Mouse (Mus musculus): ENCODE results near the gene Polr2b. TPM values are rescaled to one million over a fixed set of nuclear protein-coding genes. Genes with fewer than 3 reads are reported as not detected.

Gene Polr2b
- polyA plus RNA-seq, 1 experiment from 2014 or later: 111 TPM

DNA sequence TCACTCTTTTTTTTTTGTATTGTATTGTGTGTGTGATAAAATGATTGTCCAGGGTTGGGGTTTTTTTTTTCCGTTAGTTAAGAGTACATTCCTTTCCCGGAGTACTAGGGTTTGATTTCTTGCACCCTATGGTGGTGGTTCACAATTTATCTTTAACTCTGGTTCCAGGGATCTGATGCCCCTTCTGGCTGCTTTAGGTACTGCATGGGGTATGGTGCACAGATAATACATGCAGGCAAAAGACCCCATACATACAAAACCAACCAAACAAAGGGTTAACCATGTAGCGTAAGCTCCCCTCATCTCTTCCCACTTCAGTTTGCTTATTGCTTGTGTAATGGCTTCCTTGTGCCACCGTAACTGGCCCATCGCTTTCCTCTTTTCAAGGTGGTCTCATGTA lies 34.0 kb upstream of the Polr2b start:
- Histone ChIP-seq H3K4me1 (no peaks in the 10 kb centered on the region), H3K27me3 (ENCODE audit: poor library complexity, severe bottlenecking) (no peaks in the 10 kb centered on the region), H3K36me3 (replicated peaks) (peaks cover 100% of the 10 kb centered on the region), H3K9me3 (no peaks in the 10 kb centered on the region), H3K4me3 (no peak overlapping the region), H3K27ac (no peak overlapping the region)
- DNase-seq (ENCODE audit: extremely low spot score, low spot score): peak; percentile 42
- 91% methylated on average over 5 of the region's 5 CpGs for WGBS

DNA sequence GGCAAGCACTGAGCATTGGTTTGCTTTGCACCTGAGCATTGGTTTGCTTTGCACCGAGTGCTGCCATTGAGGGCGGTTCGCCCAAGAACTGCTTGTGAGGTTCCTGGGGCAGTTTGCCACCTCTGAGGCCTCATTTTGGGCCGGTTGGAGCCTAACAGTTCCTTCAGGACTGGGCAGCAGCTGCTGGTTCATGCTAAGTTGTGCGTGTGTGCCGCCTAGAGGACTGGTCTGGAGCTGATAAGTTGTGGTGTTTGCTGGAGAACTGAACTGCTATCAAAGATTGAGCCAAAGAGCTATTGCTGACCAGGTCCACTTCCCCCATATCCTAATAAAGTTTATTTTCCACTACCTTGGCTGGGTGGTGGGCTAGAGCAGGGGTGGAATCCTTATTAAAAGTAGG lies 32.7 kb upstream of the Polr2b start:
- Histone ChIP-seq H3K9me3 (no peaks in the 10 kb centered on the region), H3K4me3 (no peak overlapping the region), H3K27me3 (ENCODE audit: poor library complexity, severe bottlenecking) (no peaks in the 10 kb centered on the region), H3K27ac (no peak overlapping the region), H3K4me1 (no peaks in the 10 kb centered on the region), H3K36me3 (replicated peaks) (peaks cover 100% of the 10 kb centered on the region)
- no peak for DNase-seq (ENCODE audit: extremely low spot score, low spot score)
- 95% methylated on average over 6 of the region's 6 CpGs for WGBS

DNA sequence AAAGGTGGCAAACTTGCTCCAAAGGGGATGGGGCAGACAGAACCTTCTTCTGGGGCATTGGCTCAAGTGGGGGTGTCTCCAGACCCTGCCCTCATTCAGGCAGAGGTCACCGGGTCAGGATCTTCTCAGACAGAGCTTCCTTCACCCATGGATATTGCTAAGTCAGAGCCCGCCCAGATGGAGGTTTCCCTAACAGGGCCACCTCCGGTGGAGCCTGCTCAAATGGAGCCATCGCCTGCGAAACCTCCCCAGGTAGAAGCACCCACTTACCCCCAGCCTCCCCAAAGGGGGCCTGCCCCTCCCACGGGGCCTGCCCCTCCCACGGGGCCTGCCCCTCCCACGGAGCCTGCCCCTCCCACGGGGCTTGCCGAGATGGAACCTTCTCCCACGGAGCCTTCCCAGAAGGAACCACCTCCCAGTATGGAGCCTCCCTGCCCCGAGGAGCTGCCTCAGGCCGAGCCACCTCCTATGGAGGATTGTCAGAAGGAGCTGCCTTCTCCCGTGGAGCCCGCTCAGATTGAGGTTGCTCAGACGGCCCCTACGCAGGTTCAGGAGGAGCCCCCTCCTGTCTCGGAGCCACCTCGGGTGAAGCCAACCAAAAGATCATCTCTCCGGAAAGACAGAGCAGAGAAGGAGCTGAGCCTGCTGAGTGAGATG lies 28.3 kb upstream of the Polr2b start:
- H3K36me3 ChIP-seq (replicated peaks): peaks cover 98% of the 10 kb centered on the region

DNA sequence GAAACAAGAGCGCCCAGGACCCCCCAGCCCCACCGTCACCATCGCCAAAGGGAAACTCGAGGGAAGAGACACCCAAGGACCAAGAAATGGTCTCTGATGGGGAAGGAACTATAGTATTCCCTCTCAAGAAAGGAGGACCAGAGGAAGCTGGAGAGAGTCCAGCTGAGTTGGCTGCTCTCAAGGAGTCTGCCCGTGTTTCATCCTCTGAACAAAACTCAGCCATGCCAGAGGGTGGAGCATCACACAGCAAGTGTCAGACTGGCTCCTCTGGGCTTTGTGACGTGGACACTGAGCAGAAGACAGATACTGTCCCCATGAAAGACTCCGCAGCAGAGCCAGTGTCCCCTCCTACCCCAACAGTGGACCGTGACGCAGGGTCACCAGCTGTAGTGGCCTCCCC lies 27.7 kb upstream of the Polr2b start:
- H3K9me3 ChIP-seq: no peaks in the 10 kb centered on the region
- no peak for DNase-seq (ENCODE audit: extremely low spot score, low spot score)
- no peaks in the 10 kb centered on the region for H3K4me1 ChIP-seq
- WGBS: 90% methylated on average over 9 of the region's 9 CpGs
- no peaks in the 10 kb centered on the region for H3K27me3 ChIP-seq (ENCODE audit: poor library complexity, severe bottlenecking)
- no peak overlapping the region for H3K4me3 ChIP-seq
- H3K27ac ChIP-seq: no peak overlapping the region
- H3K36me3 ChIP-seq (replicated peaks): peaks cover 98% of the 10 kb centered on the region

More for the DNA sequence above, 28.3 kb upstream of the Polr2b start:
- H3K27me3 ChIP-seq (ENCODE audit: poor library complexity, severe bottlenecking): no peaks in the 10 kb centered on the region
- WGBS: 90% methylated on average over 20 of the region's 20 CpGs
- H3K27ac ChIP-seq: no peak overlapping the region
- H3K4me1 ChIP-seq: no peaks in the 10 kb centered on the region
- no peaks in the 10 kb centered on the region for H3K9me3 ChIP-seq
- no peak overlapping the region for H3K4me3 ChIP-seq
- no peak for DNase-seq (ENCODE audit: extremely low spot score, low spot score)

DNA sequence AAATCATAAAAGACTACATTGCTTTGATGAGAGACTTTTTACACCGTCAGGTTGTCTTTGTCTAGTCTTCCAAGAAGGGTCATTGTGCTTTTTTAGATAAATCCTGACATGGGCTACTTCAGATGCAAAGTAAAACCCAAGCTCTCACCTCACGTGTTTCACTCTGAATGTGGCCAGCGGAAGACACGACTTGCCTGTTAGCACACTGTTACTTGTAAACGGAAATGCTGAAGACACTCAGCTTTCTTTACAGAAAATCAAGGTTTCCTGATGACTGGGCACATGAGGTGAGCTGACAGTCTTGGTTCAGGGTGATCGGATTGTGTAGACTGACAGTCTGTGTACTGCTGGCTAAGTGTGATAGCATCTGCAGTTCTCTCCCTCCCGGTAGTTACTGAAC lies 24.3 kb upstream of the Polr2b start:
- H3K4me3 ChIP-seq: no peak overlapping the region
- DNase-seq (ENCODE audit: extremely low spot score, low spot score): no peak
- no peaks in the 10 kb centered on the region for H3K27me3 ChIP-seq (ENCODE audit: poor library complexity, severe bottlenecking)
- no peaks in the 10 kb centered on the region for H3K4me1 ChIP-seq
- 91% methylated on average over 7 of the region's 7 CpGs for WGBS
- H3K27ac ChIP-seq: no peak overlapping the region
- peaks cover 98% of the 10 kb centered on the region for H3K36me3 ChIP-seq (replicated peaks)
- no peaks in the 10 kb centered on the region for H3K9me3 ChIP-seq

DNA sequence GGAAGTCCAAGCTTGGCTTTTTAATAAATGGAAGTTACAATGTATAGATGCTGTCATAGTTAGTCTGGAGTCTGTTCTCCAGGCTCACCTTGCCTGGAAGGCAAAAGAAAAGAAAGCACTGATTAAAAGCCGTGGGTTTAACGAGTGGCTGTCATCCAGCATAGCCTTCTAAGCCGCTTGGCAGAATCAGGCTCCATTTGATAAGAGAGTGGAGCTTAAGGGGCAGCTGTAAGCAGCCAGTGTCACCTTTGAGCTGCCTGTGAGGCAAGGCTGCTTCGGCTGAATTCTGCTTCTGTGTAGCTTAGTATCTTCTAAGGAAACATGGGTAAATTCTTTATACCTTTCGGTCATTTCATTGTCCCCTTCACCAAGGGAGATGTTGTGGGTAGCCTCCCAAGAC lies 23.0 kb upstream of the Polr2b start:
- Histone ChIP-seq H3K4me3 (no peak overlapping the region), H3K9me3 (no peaks in the 10 kb centered on the region), H3K27me3 (ENCODE audit: poor library complexity, severe bottlenecking) (no peaks in the 10 kb centered on the region), H3K4me1 (no peaks in the 10 kb centered on the region), H3K27ac (no peak overlapping the region), H3K36me3 (replicated peaks) (peaks cover 97% of the 10 kb centered on the region)
- 82% methylated on average over 5 of the region's 5 CpGs for WGBS
- DNase-seq (ENCODE audit: extremely low spot score, low spot score): no peak

DNA sequence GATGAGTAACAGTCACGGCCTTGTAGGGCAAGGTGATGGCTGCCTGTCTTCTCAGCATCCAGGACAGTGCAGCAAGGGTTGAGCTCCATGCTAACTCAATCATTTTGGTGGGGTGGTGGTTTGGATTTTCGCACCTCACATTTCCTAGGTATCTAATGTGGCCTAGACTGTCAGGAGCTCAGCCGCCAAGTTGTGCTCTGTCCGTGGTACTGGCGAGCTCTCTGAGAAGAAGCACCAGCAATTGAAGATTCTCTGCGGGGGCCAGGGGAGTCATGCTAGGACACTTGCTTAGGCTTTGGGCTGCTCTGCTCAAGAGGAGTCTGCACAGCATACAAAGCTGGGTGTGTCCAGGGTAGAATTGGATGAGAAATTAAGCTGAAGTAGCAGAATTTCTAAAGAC lies 22.0 kb upstream of the Polr2b start:
- Histone ChIP-seq H3K27me3 (ENCODE audit: poor library complexity, severe bottlenecking) (no peaks in the 10 kb centered on the region), H3K4me1 (no peaks in the 10 kb centered on the region), H3K9me3 (no peaks in the 10 kb centered on the region), H3K27ac (no peak overlapping the region), H3K36me3 (replicated peaks) (peaks cover 97% of the 10 kb centered on the region), H3K4me3 (no peak overlapping the region)
- WGBS: 83% methylated on average over 6 of the region's 6 CpGs
- DNase-seq (ENCODE audit: extremely low spot score, low spot score): no peak

DNA sequence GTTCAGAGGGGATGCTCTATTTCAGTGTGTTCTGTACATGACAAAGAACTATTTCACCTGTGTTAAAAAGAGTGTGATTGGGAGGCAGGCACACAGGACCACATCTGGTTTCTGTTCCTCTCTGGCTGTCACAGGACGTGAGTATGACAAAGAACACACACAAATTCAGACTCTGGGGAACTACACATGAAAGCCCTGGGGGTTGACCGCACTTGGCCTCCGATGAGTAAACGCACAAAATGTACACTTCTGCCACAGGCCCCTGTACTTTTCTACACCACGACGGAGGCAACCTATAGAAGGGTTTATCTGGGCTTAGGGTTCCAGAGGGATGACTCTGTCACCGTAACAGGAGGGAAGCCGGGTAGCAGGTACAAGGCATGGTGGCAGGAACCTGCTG lies 20.3 kb upstream of the Polr2b start:
- 89% methylated on average over 8 of the region's 8 CpGs for WGBS
- H3K36me3 ChIP-seq (replicated peaks): peaks cover 96% of the 10 kb centered on the region
- H3K4me1 ChIP-seq: no peaks in the 10 kb centered on the region
- no peak overlapping the region for H3K27ac ChIP-seq
- no peaks in the 10 kb centered on the region for H3K27me3 ChIP-seq (ENCODE audit: poor library complexity, severe bottlenecking)
- H3K9me3 ChIP-seq: no peaks in the 10 kb centered on the region
- no peak for DNase-seq (ENCODE audit: extremely low spot score, low spot score)
- H3K4me3 ChIP-seq: no peak overlapping the region

DNA sequence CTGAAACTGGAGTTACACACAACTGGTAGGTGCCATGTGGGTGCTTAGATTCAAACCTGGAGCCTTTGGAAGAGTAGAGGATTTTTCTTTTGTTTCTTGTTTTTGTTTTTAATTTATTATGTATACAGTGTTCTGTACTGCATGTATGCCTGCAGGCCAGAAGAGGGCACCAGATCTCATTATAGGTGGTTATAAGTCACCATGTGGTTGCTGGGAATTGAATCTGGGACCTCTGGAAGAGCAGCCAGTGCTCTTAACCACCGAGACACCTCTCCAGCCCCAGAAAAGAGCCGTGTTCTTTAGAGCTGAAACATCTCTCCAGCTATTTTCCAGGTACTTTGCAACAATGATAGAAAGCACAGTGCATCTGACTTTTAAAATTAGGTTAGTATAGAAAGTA lies 19.3 kb upstream of the Polr2b start:
- no peak overlapping the region for H3K4me3 ChIP-seq
- H3K9me3 ChIP-seq: no peaks in the 10 kb centered on the region
- no peaks in the 10 kb centered on the region for H3K4me1 ChIP-seq
- 92% methylated on average over 2 of the region's 2 CpGs for WGBS
- H3K36me3 ChIP-seq (replicated peaks): peaks cover 96% of the 10 kb centered on the region
- H3K27ac ChIP-seq: no peak overlapping the region
- H3K27me3 ChIP-seq (ENCODE audit: poor library complexity, severe bottlenecking): no peaks in the 10 kb centered on the region
- DNase-seq (ENCODE audit: extremely low spot score, low spot score): no peak

DNA sequence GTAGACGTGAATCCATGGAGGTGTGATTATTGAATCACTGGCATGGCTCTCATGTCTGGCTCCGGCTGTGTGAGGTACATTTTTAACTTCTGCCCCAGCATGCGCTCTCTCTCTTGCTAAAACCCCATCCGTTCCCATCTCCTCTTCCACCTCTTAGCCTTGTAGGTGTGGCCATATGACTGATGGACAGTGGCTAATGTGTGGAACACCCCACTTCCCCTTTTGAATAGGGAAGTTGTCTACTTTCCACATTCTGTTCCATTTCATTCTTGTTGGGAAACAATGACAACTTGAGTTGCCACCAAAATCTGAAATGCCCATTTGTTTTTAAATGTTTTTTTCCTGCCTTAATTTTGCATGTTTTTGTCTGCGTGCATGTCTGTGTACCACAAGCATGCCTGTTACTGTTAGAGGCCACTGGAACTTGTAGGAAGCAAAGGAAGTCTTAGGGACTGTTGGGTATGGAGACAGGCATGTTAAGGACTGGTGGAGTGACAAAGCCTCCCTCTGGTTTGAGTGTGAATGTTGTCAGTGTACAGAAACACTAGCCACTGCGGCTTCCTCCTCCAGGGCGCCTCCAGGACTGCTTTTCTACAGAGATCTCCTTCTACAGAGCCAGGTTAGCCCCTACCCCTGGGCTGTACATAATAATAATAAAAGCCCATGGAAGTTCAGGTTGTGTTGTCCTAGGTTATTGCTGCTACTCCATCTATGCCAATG lies 17.0 kb upstream of the Polr2b start:
- peaks cover 96% of the 10 kb centered on the region for H3K36me3 ChIP-seq (replicated peaks)
- WGBS: 95% methylated on average over 7 of the region's 7 CpGs
- no peak overlapping the region for H3K27ac ChIP-seq

DNA sequence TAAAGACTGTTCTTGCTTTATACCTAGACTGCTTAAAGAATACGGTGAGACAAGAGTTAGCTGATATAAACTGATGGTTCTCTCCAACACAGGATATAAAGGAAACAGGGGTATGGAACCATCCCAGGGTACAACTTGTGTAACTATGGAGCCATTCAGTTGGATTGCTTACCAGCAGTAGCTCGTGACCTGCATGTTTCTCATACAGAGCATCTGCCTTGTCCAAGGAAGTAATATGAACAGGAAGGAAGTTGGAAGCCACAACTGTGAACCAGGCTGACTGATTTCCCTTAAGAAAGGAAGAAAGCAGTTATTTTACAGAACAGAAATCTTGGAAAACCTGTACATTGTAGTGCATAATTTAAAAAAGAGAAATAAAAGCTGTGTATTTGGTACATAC lies 10.5 kb upstream of the Polr2b start:
- Histone ChIP-seq H3K36me3 (replicated peaks) (peaks cover 92% of the 10 kb centered on the region), H3K27ac (no peak overlapping the region), H3K9me3 (no peaks in the 10 kb centered on the region), H3K4me1 (no peaks in the 10 kb centered on the region), H3K27me3 (ENCODE audit: poor library complexity, severe bottlenecking) (no peaks in the 10 kb centered on the region), H3K4me3 (no peak overlapping the region)
- WGBS: 93% methylated on average over 2 of the region's 2 CpGs
- DNase-seq (ENCODE audit: extremely low spot score, low spot score): no peak

More for the DNA sequence above, 17.0 kb upstream of the Polr2b start:
- no peak for DNase-seq (ENCODE audit: extremely low spot score, low spot score)
- no peaks in the 10 kb centered on the region for H3K4me1 ChIP-seq
- no peaks in the 10 kb centered on the region for H3K9me3 ChIP-seq
- no peak overlapping the region for H3K4me3 ChIP-seq
- no peaks in the 10 kb centered on the region for H3K27me3 ChIP-seq (ENCODE audit: poor library complexity, severe bottlenecking)

DNA sequence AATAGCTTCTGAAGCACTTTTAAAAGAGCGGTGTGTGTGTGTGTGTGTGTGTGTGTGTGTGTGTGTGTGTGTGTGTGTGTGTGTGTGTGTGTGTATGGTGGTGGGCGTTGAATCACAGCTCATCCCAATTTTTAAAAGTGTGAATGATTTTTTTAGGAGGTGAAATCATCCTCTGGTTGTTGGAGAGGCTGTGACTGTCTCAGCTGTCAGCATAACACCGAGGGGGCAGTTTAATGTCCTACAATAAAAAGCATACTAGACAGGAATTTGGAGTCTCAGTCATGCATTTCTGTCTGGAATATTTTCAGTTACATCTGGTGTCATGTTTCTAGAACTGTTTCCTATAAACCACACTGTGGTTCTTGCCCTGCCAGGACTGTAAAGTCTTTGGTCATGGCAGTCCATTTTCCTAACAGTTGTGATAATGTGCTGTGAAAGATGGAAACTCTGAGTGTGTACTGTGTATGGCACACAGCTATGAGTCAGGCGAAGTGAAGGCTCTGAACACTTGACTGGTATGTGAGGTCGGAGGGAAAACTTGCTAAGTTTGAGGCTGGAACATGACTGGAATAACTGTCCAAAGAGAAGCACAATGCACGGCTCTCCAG lies 8.5 kb upstream of the Polr2b start:
- Histone ChIP-seq H3K4me1 (no peaks in the 10 kb centered on the region), H3K9me3 (no peaks in the 10 kb centered on the region), H3K27me3 (ENCODE audit: poor library complexity, severe bottlenecking) (no peaks in the 10 kb centered on the region), H3K4me3 (no peak overlapping the region), H3K27ac (no peak overlapping the region), H3K36me3 (replicated peaks) (peaks cover 93% of the 10 kb centered on the region)
- DNase-seq (ENCODE audit: extremely low spot score, low spot score): no peak
- WGBS: 94% methylated on average over 6 of the region's 6 CpGs

DNA sequence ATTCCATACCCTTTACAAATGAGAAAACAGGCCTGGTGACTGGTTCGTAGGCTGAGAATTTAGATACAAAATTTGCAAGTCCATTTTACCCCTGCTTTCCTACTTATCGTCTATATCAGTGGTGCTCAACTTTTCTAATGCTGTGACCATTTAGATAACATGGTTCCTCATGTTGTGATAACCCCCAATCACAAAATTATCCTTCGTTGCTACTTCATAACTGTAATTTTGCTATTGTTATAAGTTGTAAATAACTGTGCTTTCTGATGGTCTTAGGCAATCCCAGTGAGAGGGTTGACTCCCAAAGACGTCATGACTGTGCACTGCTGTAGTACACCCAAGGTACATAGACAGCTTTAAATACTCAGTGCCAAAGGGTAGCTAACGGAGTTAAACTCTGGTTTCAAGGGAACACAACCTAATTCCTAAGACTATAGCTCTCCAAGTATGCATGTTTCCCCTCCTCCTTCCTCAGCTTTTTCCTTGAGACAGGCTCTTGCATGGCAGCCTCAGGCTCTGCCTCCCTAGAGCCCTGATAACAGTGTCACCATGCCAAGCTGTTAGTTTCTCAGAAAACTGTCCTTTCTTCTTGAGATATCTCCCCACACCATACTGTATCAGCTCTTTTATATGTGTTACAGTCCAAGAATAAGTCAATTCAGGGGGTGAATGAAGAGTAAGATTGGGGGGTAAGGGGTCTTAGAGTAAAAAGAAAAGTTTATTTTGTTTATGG lies 2.0 kb upstream of the Polr2b start:
- no peak for DNase-seq (ENCODE audit: extremely low spot score, low spot score)
- H3K27ac ChIP-seq: no peak overlapping the region
- H3K4me1 ChIP-seq: peaks cover 34% of the 10 kb centered on the region
- no peaks in the 10 kb centered on the region for H3K27me3 ChIP-seq (ENCODE audit: poor library complexity, severe bottlenecking)
- peaks cover 56% of the 10 kb centered on the region for H3K36me3 ChIP-seq (replicated peaks)
- H3K9me3 ChIP-seq: no peaks in the 10 kb centered on the region
- 85% methylated on average over 5 of the region's 5 CpGs for WGBS
- peak overlapping the region; percentile 97 for H3K4me3 ChIP-seq
